Mouse (Mus musculus) midbrain, embryonic 14.5 days (tissue): Measurements from ENCODE around the gene 4930432K21Rik. TPM values are rescaled to one million over a fixed set of nuclear protein-coding genes. Genes with fewer than 3 reads are reported as not detected.

Source experiments
- ATAC-seq: fragments of 200-750 bp; cut with Nextera tagmentation; 2 replicates; pipeline ENCODE4 v1.8.0; 2017; ENCODE audit warnings: moderate number of reproducible peaks, moderate library complexity; ENCODE audit not compliant: low FRiP score, low TSS enrichment
- DNase-seq: peaks from one replicate; pipeline ENCODE4 v3.0.0-alpha.2; 2015
- H3K27ac ChIP-seq: fragments of 300-500 bp; sonication (generic); replicated peaks from 2 replicates; pipeline ENCODE4 v1.5.1; 2014; ENCODE audit warnings: mild to moderate bottlenecking, low read depth, low read length, moderate library complexity
- H3K27me3 ChIP-seq: fragments of 300-500 bp; sonication (generic); 2 replicates; pipeline ENCODE4 v1.6.1; 2014; ENCODE audit warnings: low read length, control low read depth, mixed read lengths; ENCODE audit not compliant: control insufficient read depth, insufficient read depth
- H3K36me3 ChIP-seq: fragments of 300-500 bp; sonication (generic); 2 replicates; pipeline ENCODE4 v1.6.1; 2014; ENCODE audit warnings: low read length, control low read depth; ENCODE audit not compliant: control insufficient read depth, insufficient read depth
- H3K4me1 ChIP-seq: fragments of 300-500 bp; sonication (generic); 2 replicates; pipeline ENCODE4 v1.6.1; 2014; ENCODE audit warnings: mild to moderate bottlenecking, antibody characterized with exemption, low read length, control low read depth; ENCODE audit not compliant: control insufficient read depth, insufficient read depth
- H3K4me2 ChIP-seq: fragments of 300-500 bp; sonication (generic); 2 replicates; pipeline ENCODE4 v1.6.1; 2014; ENCODE audit warnings: mild to moderate bottlenecking, low read length, moderate library complexity
- H3K4me3 ChIP-seq: fragments of 300-500 bp; sonication (generic); replicated peaks from 2 replicates; pipeline ENCODE4 v1.5.1; 2014; ENCODE audit warnings: low read depth, low read length
- H3K9ac ChIP-seq: fragments of 300-500 bp; sonication (generic); replicated peaks from 2 replicates; pipeline ENCODE4 v1.6.1; 2014; ENCODE audit warnings: mild to moderate bottlenecking, low read length, moderate library complexity
- H3K9me3 ChIP-seq: fragments of 300-500 bp; sonication (generic); 2 replicates; pipeline ENCODE4 v1.6.1; 2016; ENCODE audit warnings: low read length, control low read depth, mixed read lengths; ENCODE audit not compliant: control insufficient read depth
- WGBS: fragments of 180-500 bp; shearing (Covaris S2); extraction: QIAGEN DNeasy Blood & Tissue Kit; methylation state at CpG from one replicate; pipeline ENCODE4 v1.1.7; 2014; 5-methylcytosine and 5-hydroxymethylcytosine counted together
- polyA plus RNA-seq: library from polyadenylated mRNA; unstranded; fragments of >200 nt; fragmentation: Nextera tagmentation; extraction: Ambion mirVana; gene quantifications from 2 replicates; pipeline ENCODE4 v1.2.1, GENCODE M21; 2014

Gene 4930432K21Rik
- 1.8 and 1.9 TPM in 2 replicates for polyA plus RNA-seq

- Histone ChIP-seq H3K27me3 (no peaks in the 10 kb centered on the region), H3K4me2 (peak within 1 kb of the TSS; percentile 88), H3K9me3 (no peaks in the 10 kb centered on the region), H3K9ac (peak within 1 kb of the TSS; percentile 76), H3K36me3 (peaks cover 18% of the 10 kb centered on the region), H3K4me3 (peak within 1 kb of the TSS; percentile 69), H3K27ac (no peak within 1 kb of the TSS; the same call in 1 of the 2 replicates), H3K4me1 (peaks cover 6% of the 10 kb centered on the region; the same call in 1 of the 2 replicates)
- peak; percentile 94 for ATAC-seq
- DNase-seq: peak; percentile 98
- 16% methylated on average over 49 of the region's 49 CpGs for WGBS
Observed at GRCm38 (mm10) chr8:84147769-84148530, at the start of gene 4930432K21Rik, which contains the start of gene Cc2d1a. 4930432K21Rik (plus strand) TSS chr8:84148025. Cc2d1a (minus strand) TSS chr8:84147936.

GRCm38 (mm10) chr8:84098376-84098775 lies 49.4 kb upstream of the 4930432K21Rik start:
- no peak for DNase-seq
- peaks cover 77% of the 10 kb centered on the region for H3K36me3 ChIP-seq
- no peaks in the 10 kb centered on the region for H3K9me3 ChIP-seq

GRCm38 (mm10) chr8:84101476-84102270 lies 46.2 kb upstream of the 4930432K21Rik start:
- ATAC-seq (no peak), DNase-seq (no peak)
- Histone ChIP-seq H3K27ac (no peak overlapping the region), H3K9me3 (no peaks in the 10 kb centered on the region), H3K4me3 (no peak overlapping the region), H3K9ac (0 out of 2 replicates have a peak overlapping the region, but pooled peaks have one; percentile 9), H3K4me1 (peaks cover 28% of the 10 kb centered on the region), H3K4me2 (no peak overlapping the region), H3K36me3 (peaks cover 47% of the 10 kb centered on the region), H3K27me3 (no peaks in the 10 kb centered on the region)
- WGBS: 93% methylated on average over 25 of the region's 25 CpGs

More at GRCm38 (mm10) chr8:84098376-84098775, 49.4 kb upstream of the 4930432K21Rik start:
- Histone ChIP-seq H3K4me3 (no peak overlapping the region), H3K9ac (no peak overlapping the region), H3K27ac (no peak overlapping the region), H3K4me1 (peaks cover 16% of the 10 kb centered on the region), H3K27me3 (no peaks in the 10 kb centered on the region), H3K4me2 (no peak overlapping the region)
- no peak for ATAC-seq
- WGBS: 98% methylated on average over 7 of the region's 7 CpGs

- peak overlapping the region; percentile 77 for H3K4me2 ChIP-seq
- H3K9me3 ChIP-seq: no peaks in the 10 kb centered on the region
- peak overlapping the region; percentile 95 for H3K27ac ChIP-seq
- ATAC-seq: no peak
- no peaks in the 10 kb centered on the region for H3K27me3 ChIP-seq
- WGBS: 37% methylated on average over 3 of the region's 3 CpGs
- DNase-seq: peak; percentile 14
- peaks cover 27% of the 10 kb centered on the region for H3K36me3 ChIP-seq
- peak overlapping the region; percentile 72 for H3K9ac ChIP-seq
- H3K4me3 ChIP-seq: peak overlapping the region; percentile 58
- peaks cover 28% of the 10 kb centered on the region for H3K4me1 ChIP-seq
Observed at GRCm38 (mm10) chr8:84103601-84104000, 44.2 kb upstream of the 4930432K21Rik start.

- Histone ChIP-seq H3K4me3 (peak overlapping the region; percentile 58), H3K4me1 (peaks cover 28% of the 10 kb centered on the region), H3K36me3 (peaks cover 21% of the 10 kb centered on the region), H3K27ac (peak overlapping the region; percentile 95), H3K9me3 (no peaks in the 10 kb centered on the region), H3K27me3 (no peaks in the 10 kb centered on the region), H3K4me2 (peak overlapping the region; percentile 77), H3K9ac (peak overlapping the region; percentile 72)
- peak; percentile 84 for DNase-seq
- 1% methylated on average over 26 of the region's 29 CpGs for WGBS
- ATAC-seq: peak; percentile 85
Observed at GRCm38 (mm10) chr8:84104221-84104620, 43.6 kb upstream of the 4930432K21Rik start.

- peak within 1 kb of the TSS; percentile 72 for H3K9ac ChIP-seq
- ATAC-seq (peak; percentile 96), DNase-seq (peak; percentile 99)
- H3K9me3 ChIP-seq: no peaks in the 10 kb centered on the region
- H3K4me2 ChIP-seq: peak within 1 kb of the TSS; percentile 77
- H3K27ac ChIP-seq: peak within 1 kb of the TSS; percentile 95
- H3K4me3 ChIP-seq: peak within 1 kb of the TSS; percentile 58
- H3K27me3 ChIP-seq: no peaks in the 10 kb centered on the region
- WGBS: 6% methylated on average over 42 of the region's 42 CpGs
- peaks cover 28% of the 10 kb centered on the region for H3K4me1 ChIP-seq
- peaks cover 16% of the 10 kb centered on the region for H3K36me3 ChIP-seq
Observed at GRCm38 (mm10) chr8:84104697-84105609, 42.9 kb upstream of the 4930432K21Rik start, which contains the start of gene Dcaf15. Dcaf15 (minus strand) TSS chr8:84104768.

GRCm38 (mm10) chr8:84105676-84106075 lies 42.1 kb upstream of the 4930432K21Rik start:
- peak overlapping the region; percentile 82 for H3K27ac ChIP-seq
- no peak overlapping the region for H3K9ac ChIP-seq
- H3K4me1 ChIP-seq: peaks cover 28% of the 10 kb centered on the region
- H3K4me2 ChIP-seq: peak overlapping the region; percentile 53; the same call in 1 of the 2 replicates
- H3K27me3 ChIP-seq: no peaks in the 10 kb centered on the region
- ATAC-seq: no peak
- H3K36me3 ChIP-seq: peaks cover 16% of the 10 kb centered on the region
- H3K4me3 ChIP-seq: no peak overlapping the region
- WGBS: 83% methylated on average over 2 of the region's 2 CpGs
- DNase-seq: no peak
- no peaks in the 10 kb centered on the region for H3K9me3 ChIP-seq
